ENCODE assay signal across 22 mouse cellular contexts in the genomic region with DNA sequence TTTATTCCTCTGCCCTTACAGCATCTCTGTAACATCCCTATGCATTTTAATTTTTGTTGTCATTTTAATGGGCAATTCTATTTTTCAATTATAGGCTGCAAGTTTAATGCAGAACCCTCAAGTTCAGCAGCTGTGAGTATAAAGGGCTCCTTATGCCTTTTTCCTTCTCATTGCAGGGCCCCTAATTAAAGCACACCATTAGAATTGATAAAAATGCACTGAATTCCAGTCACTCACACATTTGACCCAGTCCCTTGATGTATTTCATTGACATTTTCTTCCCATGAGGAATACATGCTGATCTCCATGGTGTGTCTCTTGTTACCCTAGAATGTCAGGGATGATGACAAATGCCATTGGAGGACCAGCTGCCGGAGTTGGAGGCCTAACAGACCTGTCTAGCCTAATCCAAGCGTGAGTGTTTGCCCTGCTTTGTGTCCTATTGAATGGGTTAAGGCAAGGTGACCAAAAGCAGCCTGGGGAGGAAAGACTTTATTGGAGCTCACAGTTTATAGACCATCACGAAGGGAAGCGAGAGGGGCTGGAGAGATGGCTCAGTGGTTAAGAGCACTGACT.
"Had no signal": no experiment of that assay in that cellular context is flagged by ENCODE, and none has a peak within 500 bp of the region (broad histone marks: within the 10 kb centered on the region; RNA-seq: fewer than 3 reads in every experiment).

No protein-coding gene starts in this region.

- H3K9me3 ChIP-seq: limb, embryonic 10.5 days; limb, embryonic 13.5 days; liver, embryonic 12.5 days; liver, embryonic 15.5 days; lung, embryonic 15.5 days; megakaryocyte, embryonic 14.5 days; midbrain, embryonic 13.5 days had no signal

- ATAC-seq: liver, embryonic 12.5 days; midbrain, embryonic 13.5 days had no signal

- H3K27ac ChIP-seq: kidney, postnatal 0 days; layer of hippocampus, adult 2 months; limb, embryonic 10.5 days; limb, embryonic 13.5 days; liver, embryonic 12.5 days; liver, embryonic 15.5 days; lung, embryonic 15.5 days; midbrain, embryonic 13.5 days; stomach, postnatal 0 days had no signal

- H3K9ac ChIP-seq: limb, embryonic 13.5 days; liver, embryonic 12.5 days; liver, embryonic 15.5 days; lung, embryonic 15.5 days; midbrain, embryonic 13.5 days had no signal

- H3K4me3 ChIP-seq: layer of hippocampus, adult 2 months; limb, embryonic 10.5 days; limb, embryonic 13.5 days; liver, embryonic 12.5 days; liver, embryonic 15.5 days; lung, embryonic 15.5 days; megakaryocyte, embryonic 14.5 days; midbrain, embryonic 13.5 days had no signal

- H3K4me2 ChIP-seq: limb, embryonic 13.5 days; liver, embryonic 12.5 days; liver, embryonic 15.5 days; lung, embryonic 15.5 days; midbrain, embryonic 13.5 days had no signal

- DNase-seq: kidney, postnatal 25 days; layer of hippocampus, adult 9-11 months; liver; lung, adult 18-20 months; lung, postnatal 10 days; lung, postnatal 36 days; right cerebral cortex, adult 18-20 months; right cerebral cortex, postnatal 14 days; right cerebral cortex, postnatal 4 days; thymus, adult 2 months; thymus, postnatal 14 days; thymus, postnatal 4 days had no signal

- H3K36me3 ChIP-seq: liver, embryonic 12.5 days; liver, embryonic 15.5 days; lung, embryonic 15.5 days had no signal

- H3K27me3 ChIP-seq: limb, embryonic 13.5 days; liver, embryonic 12.5 days; liver, embryonic 15.5 days; lung, embryonic 15.5 days; megakaryocyte, embryonic 14.5 days; midbrain, embryonic 13.5 days had no signal

- H3K4me1 ChIP-seq: limb, embryonic 10.5 days; limb, embryonic 13.5 days; liver, embryonic 15.5 days; lung, embryonic 15.5 days; midbrain, embryonic 13.5 days had no signal
